Mouse (Mus musculus) retina, postnatal 7 days (tissue): ENCODE data around the gene Rassf2.

Source experiments
- DNase-seq: peaks from one replicate; pipeline ENCODE4 v3.0.0-alpha.2; 2012; ENCODE audit warnings: low read depth, low spot score

Gene Rassf2

GRCm38 (mm10) chr2:132005445-132005844 lies 24.6 kb downstream of the Rassf2 start:
- no peak for DNase-seq

- DNase-seq: no peak
Measured at GRCm38 (mm10) chr2:132004495-132005136, 25.4 kb downstream of the Rassf2 start.

GRCm38 (mm10) chr2:132003916-132004315 lies 26.1 kb downstream of the Rassf2 start:
- no peak for DNase-seq

- DNase-seq: no peak
Measured at GRCm38 (mm10) chr2:132001696-132002334, 28.2 kb downstream of the Rassf2 start.

- DNase-seq: no peak
Measured at GRCm38 (mm10) chr2:131997356-131997755, 32.7 kb downstream of the Rassf2 start.

- no peak for DNase-seq
Measured at GRCm38 (mm10) chr2:131996369-131996768, 33.7 kb downstream of the Rassf2 start.

GRCm38 (mm10) chr2:131995742-131996141 lies 34.3 kb downstream of the Rassf2 start:
- no peak for DNase-seq

- no peak for DNase-seq
Measured at GRCm38 (mm10) chr2:131994971-131995370, 35.1 kb downstream of the Rassf2 start.

GRCm38 (mm10) chr2:131993563-131994088 lies 36.4 kb downstream of the Rassf2 start:
- peak; percentile 13 for DNase-seq

GRCm38 (mm10) chr2:131993151-131993550 lies 36.9 kb downstream of the Rassf2 start:
- no peak for DNase-seq

- no peak for DNase-seq
Measured at GRCm38 (mm10) chr2:131992487-131992886, 37.6 kb downstream of the Rassf2 start.

GRCm38 (mm10) chr2:131988550-131988949 lies 41.5 kb downstream of the Rassf2 start:
- DNase-seq: no peak

- no peak for DNase-seq
Measured at GRCm38 (mm10) chr2:131987950-131988349, 42.1 kb downstream of the Rassf2 start.

GRCm38 (mm10) chr2:131982546-131983196 lies 47.4 kb downstream of the Rassf2 start:
- DNase-seq: peak; percentile 56

- no peak for DNase-seq
Measured at GRCm38 (mm10) chr2:131980866-131981265, 49.2 kb downstream of the Rassf2 start.

- no peak for DNase-seq
Measured at GRCm38 (mm10) chr2:131976663-131977062, 53.4 kb downstream of the Rassf2 start.

GRCm38 (mm10) chr2:131971098-131971497 lies 59.0 kb downstream of the Rassf2 start:
- DNase-seq: no peak

- no peak for DNase-seq
Measured at GRCm38 (mm10) chr2:131970597-131970996, 59.5 kb downstream of the Rassf2 start.

GRCm38 (mm10) chr2:131961671-131962070 lies 68.4 kb downstream of the Rassf2 start:
- no peak for DNase-seq

- DNase-seq: no peak
Measured at GRCm38 (mm10) chr2:131957731-131958222, 72.3 kb downstream of the Rassf2 start.

- no peak for DNase-seq
Measured at GRCm38 (mm10) chr2:131956336-131957256, 73.5 kb downstream of the Rassf2 start.
